Mouse (Mus musculus) naive thymus-derived CD4-positive, alpha-beta T cell, adult 5 months (primary cell): ENCODE data around the gene Hp. TPM values are rescaled to one million over a fixed set of nuclear protein-coding genes. Genes with fewer than 3 reads are reported as not detected.

Experiments used
- polyA plus RNA-seq: library from polyadenylated mRNA; unstranded; fragments of 100-300 nt; shearing (Covaris generic); gene quantifications from one replicate; pipeline ENCODE4 v1.2.1, GENCODE M21; 2017

The Hp gene
- not detected for polyA plus RNA-seq

DNA sequence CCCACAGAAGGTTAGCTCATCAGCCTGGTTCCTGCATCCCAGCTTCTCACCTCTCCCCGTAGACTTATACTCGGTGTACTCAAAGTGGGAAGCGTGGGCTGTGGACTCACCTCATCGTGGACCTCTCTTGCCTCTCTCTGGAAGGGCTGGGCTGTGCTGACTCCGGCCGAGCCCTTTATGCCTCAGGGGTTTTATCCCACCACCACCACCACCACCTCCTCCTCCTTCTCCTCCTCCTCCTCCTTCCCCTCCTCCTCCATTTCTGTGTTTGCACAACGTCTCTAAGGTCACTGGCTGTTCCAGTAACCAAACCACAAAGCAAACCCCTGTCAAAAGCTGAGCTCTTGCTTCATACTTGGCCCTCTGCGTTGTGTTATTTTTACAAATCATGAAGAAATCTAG, at the start of gene Hp:
Gene Hp, minus strand, starts transcription at position 273 of the 402 bp plus-strand sequence.

DNA sequence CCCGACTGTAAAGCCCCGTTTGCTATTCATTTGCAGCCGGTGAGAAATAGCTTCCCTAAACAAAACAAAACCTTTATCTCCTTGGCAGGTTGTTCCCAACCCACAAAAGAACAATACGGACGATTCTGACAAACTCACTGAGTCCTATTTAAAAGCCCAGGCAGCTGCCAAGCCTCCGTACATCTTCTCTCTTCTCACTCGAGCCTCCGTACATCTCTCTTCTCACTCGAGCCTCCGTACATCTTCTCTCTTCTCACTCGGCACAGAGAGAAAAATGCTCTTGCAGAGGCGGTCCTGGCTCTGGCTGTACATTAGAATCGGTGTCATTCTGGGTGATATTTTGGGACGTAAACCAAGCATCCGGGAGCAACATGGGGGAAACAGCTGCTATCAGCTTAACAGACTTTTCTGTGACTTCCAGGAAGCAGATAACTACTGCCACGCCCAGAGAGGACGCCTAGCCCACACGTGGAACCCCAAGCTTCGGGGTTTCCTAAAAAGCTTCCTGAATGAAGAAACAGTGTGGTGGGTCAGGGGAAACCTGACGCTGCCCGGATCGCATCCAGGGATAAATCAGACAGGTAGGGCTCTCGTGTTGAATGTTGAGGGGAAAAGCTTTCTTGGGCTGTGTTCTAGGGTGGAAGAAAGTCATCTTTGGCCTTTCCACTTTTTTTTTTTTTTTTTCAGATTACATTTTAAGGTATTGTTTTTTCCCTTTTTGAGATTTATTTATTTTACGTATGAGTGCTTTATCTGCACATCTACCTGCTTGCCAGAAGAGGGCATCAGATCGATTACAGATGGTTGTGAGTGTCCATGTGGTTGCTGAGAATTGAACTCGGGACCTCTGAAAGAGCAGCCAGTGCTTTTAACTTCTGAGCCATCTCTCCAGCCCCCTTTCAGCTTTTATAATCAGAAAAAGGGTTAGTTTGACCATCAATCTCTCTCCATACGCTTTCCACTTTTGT, 35.6 kb upstream of the Hp start, which contains the start of gene Pkd1l3:
Gene Pkd1l3, plus strand, starts transcription at position 275 of the 968 bp plus-strand sequence.

DNA sequence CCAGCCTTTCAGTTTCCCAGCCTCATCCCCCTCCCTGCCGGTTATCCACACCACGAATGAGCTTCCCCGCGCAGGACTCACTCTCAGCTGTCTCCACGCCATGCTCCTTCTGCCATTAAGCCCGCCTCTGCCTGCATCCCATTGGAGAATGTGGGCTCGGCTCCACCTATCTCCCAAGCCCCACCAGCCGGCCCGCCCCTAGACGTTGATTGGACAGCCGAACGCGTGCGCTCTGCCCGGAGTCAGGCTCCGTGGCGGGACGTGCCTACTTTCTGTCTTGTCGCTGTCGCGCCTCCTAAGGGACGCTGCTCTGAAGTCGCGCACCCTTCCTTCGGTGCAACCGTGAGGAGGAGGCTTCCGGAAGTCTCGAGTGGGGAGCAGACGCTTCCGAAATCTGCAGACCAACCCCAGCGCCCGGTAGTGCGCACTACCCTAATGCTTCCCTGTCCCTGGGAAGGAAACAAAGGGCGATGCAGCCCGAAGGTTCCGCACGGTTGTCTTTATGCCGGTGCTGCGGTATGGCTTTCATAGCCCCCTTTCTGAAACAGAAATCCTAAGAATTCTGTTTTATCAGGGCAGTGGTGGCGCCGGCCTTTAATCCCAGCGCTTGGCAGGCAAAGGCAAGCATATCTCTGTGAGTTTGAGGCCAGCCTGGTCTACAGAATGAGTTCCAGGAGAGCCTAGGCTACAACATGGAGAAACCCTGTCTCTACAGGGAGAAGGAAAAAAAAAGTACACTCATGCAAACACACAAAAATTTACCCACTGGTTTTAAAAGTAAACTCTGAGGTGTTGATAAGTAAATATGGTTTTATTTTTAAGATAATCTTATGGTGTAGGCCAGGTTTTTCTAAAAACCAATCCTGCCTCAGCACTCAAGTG, 29.5 kb upstream of the Hp start, which contains the start of gene Dhodh:
Gene Dhodh, minus strand, starts transcription at position 403 of the 882 bp plus-strand sequence.

DNA sequence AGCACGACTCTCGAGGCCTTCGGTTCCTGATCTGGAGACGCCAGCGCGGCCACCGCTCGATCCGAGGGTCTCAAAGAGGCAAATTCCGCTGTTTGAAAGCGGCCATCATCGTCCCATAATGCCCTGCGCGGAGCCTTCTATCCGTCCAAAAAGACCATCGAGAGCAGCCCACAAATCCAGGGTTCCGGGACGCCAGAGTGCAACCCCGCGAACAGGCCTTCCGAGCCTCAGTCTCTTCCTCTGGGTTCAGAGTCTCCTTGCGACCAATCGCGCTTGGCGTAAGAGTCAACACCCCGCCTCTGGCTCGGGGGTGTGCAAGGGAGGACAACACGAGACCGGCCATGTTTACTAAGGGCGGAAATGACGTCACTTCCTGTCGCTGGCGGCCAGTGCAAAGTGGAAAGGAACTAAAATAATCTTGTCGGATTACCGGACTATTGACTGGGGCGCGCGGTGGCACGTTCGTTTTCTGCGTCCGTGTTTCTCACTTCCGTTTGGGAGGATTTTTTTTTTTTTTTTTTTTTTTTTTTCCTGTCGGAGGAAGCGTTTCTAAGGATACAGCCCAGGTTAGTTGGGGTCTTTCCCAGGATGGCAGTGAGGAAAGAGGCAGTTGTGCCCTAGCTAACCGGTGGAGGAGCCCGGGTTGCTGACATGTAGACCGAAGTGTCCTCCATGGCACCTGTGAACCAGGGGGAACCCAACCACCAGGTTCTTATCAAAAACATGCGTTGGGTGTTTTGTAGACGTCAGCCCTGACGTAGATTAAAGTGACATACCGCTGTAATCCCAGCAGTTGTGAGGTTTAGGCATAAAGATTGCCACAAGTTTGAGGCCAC, 13.3 kb downstream of the Hp start, which contains the start of the genes Dhx38 and Txnl4b:
Gene Dhx38, minus strand, starts transcription at position 364 of the 836 bp plus-strand sequence.
Gene Txnl4b, plus strand, starts transcription at position 395 of the 836 bp plus-strand sequence.

Other genes starting within 250 kb of the Hp start
- gene Pmfbp1, start 85.1 kb downstream of the Hp start, polyA plus RNA-seq, result not detected
- gene Dhx38, start 13.3 kb downstream of the Hp start, polyA plus RNA-seq, result 46.0 TPM
- gene Txnl4b, start 13.3 kb downstream of the Hp start, polyA plus RNA-seq, result 4.4 TPM
- gene Dhodh, start 29.5 kb upstream of the Hp start, polyA plus RNA-seq, result 28.4 TPM
- gene Pkd1l3, start 35.3 kb upstream of the Hp start, polyA plus RNA-seq, result 1.2 TPM
- 147 TPM for gene Ist1, start 114.1 kb upstream of the Hp start, polyA plus RNA-seq
- gene Zfp821, start 126.4 kb upstream of the Hp start, polyA plus RNA-seq, result 2.8 TPM
- gene Atxn1l, start 158.6 kb upstream of the Hp start, polyA plus RNA-seq, result 4.6 TPM
- gene Ap1g1, start 199.4 kb upstream of the Hp start, polyA plus RNA-seq, result 58.9 TPM